Mouse (Mus musculus) lung, adult 2 months (tissue): ENCODE results near the gene Stx1b. TPM values are rescaled to one million over a fixed set of nuclear protein-coding genes. Genes with fewer than 3 reads are reported as not detected.

Experiments
- DNase-seq: peaks from one replicate; pipeline ENCODE4 v3.0.0; 2022
- H3K4me1 ChIP-seq: fragments of 200-500 bp; 2 replicates; pipeline ENCODE4 v1.6.1; 2011; ENCODE audit warnings: low read length; ENCODE audit not compliant: control insufficient read depth, insufficient read depth
- H3K4me3 ChIP-seq: fragments of 200-500 bp; replicated peaks from 2 replicates; pipeline ENCODE3; 2011; ENCODE audit warnings: low read depth, mild to moderate bottlenecking, control low read depth, low read length; ENCODE audit errors: extremely low read depth
- CTCF ChIP-seq: fragments of 200-500 bp; IDR thresholded peaks from 2 replicates; pipeline ENCODE4 v1.5.1; 2011; ENCODE audit warnings: mild to moderate bottlenecking, low read length, control low read depth; ENCODE audit not compliant: insufficient read depth
- POLR2A ChIP-seq: fragments of 200-500 bp; IDR thresholded peaks from 2 replicates; pipeline ENCODE4 v1.6.1; 2011; ENCODE audit warnings: low read depth, mild to moderate bottlenecking, control low read depth, low read length, borderline replicate concordance; ENCODE audit errors: extremely low read depth
- WGBS: fragments of 180-500 bp; shearing (Covaris S2); methylation state at CpG from one replicate; pipeline ENCODE4 v1.1.7; 2018; 5-methylcytosine and 5-hydroxymethylcytosine counted together
- polyA plus RNA-seq: library from polyadenylated mRNA; depleted of rRNA; stranded (reverse); fragments of >200 nt; gene quantifications from 2 replicates; pipeline ENCODE4 v1.2.3, GENCODE M21; 2012

Gene Stx1b
- polyA plus RNA-seq, 1 experiment = 7.6 TPM

DNA sequence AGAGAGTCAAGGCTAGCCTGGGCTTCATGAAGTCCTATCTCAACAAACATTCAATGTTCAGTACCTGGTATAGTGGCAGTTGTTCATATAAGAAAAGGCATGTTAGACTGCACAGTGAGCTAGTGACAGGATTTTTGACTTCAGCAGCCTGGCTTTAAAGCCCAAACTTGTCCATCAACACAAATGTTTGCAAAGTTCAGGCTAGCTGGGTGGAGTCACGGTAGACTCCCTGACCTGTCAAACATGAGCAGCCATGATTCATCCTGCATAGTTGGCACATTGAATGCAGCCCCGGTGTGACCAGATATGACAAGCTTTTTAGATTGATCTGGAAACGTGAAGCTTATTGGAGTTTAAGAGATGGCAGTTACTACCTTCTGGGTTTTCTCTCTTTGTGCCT, 52.3 kb downstream of the Stx1b start:
- no peak for DNase-seq
- 35% methylated on average over 3 of the region's 3 CpGs for WGBS

DNA sequence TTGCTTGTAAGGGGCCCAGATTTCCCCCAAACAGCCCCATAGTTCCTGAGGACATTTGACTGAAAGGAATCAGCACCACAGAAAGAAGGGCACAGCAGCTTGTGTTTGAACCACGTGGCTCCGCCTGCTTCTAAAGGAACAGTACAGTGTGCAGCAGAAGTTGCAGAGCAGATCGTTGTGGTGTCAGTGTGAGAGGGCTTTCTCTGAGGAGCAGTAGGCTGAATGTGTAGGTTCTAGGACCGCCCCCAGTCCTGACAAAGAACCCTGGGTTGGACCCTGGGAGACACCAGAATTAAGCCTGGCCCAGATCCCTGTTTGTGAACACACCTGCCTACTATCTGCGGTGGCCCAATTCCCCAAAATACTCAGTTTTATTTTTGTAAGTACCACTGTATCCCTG, 53.1 kb downstream of the Stx1b start:
- DNase-seq = no peak
- 60% methylated on average over 5 of the region's 5 CpGs for WGBS
- Histone ChIP-seq H3K4me3 (no peak overlapping the region), H3K4me1 (peaks cover 9% of the 10 kb centered on the region)
- TF ChIP-seq POLR2A (no peak), CTCF (no peak)

More for the DNA sequence above, 52.3 kb downstream of the Stx1b start:
- TF ChIP-seq CTCF (no peak), POLR2A (no peak)
- Histone ChIP-seq H3K4me1 (peaks cover 9% of the 10 kb centered on the region), H3K4me3 (no peak overlapping the region)

DNA sequence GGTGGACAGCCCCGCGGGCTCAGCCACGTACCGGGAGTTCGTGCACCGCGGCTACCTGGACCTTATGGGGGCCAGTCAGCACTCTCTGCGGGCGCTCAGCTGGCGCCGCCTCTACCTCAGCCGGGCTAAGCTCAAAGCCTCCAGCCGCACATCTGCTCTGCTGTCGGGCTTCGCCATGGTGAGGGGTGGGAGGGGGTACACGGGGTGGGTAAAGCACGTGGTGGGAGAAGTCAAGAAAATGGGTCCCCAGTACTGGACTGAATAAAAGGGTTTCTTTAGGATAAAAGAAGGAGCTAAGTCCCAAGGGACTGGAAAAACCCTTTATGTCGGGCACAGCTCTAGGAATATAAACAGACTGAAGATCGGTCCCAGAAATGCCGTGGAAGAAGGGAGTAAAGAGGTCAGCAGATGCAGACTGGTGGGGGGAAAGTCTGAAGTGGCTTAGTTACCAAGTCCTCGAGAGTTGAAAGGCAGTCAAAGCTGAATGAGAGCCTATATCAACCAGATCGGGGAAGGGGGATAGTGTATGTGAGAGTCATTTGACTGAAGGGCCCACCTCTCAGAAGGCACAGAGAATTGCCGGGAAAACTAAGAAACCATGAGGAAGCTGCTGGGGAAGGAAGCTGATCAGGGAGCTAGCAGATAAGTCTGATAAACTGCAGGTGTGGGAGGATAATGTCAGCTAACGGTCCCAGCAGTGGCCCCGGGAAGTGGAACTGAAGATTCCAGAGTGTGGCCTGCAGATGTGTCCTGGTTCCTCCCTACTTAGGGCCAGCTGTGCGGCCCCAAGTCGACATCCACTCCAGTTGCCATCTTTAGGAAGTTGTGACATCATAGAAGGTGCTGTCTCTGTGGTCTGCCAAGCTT, 54.1 kb downstream of the Stx1b start:
- TF ChIP-seq CTCF (no peak), POLR2A (no peak)
- DNase-seq = no peak
- H3K4me3 ChIP-seq = peak overlapping the region; percentile 99
- H3K4me1 ChIP-seq = peaks cover 6% of the 10 kb centered on the region
- WGBS = 1% methylated on average over 27 of the region's 27 CpGs

DNA sequence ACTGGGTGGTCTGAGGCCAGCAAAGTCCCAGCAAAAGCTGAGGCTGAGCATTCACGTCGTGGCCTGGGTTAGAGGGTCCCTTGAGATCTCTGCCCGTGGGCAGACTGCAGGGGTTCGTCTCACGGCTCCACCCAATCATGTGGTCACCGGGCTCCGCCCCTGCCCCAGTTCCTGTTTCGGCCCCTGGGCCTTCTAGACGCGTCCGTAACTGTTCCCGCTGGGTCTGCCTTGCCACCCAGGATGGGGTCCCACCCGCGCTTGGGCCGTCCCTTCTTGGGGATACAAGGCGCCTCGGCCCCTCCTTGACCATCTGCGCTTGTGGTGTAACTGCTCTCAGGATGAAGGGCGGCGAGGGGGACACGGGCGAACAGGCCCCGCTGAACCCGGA, 54.7 kb downstream of the Stx1b start, which contains the start of gene Orai3:
Orai3 (plus strand) TSS at position 165 of the 388 bp plus-strand sequence.
- H3K4me1 ChIP-seq = peaks cover 6% of the 10 kb centered on the region
- WGBS = under 1% methylated on average over 24 of the region's 24 CpGs
- H3K4me3 ChIP-seq = peak within 1 kb of the TSS; percentile 99
- TF ChIP-seq CTCF (no peak), POLR2A (peak; percentile 98)
- DNase-seq = peak; percentile 92

DNA sequence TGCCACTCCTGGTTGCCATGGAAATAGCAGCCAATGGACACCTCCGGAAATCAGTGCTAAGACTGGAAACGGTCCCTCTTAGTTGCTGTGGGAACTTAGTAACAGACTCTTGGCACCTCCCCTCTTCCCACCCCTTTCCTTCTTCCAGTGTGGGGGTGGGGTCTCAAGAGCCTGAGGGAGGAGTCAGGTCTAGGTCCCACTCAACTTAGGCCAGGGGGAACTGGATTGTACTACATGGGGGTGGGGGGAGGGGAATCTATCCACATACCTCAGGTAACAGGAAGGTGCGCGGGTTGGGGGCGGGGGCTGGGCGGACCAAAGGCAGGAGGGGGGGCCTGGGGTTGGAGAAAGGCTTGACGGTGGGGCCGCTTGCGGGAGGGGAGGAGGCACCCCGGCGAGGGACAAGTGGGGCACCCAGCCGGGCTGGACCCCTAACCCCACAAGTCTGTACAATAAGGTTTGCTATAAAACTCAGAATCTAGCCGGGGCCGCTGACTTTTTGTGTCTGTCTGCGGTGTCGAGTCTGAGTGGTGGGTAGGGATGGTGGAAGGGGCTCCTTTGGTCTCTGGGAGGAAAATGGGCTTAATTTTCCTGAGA, 55.3 kb downstream of the Stx1b start:
- peak; percentile 96 for DNase-seq
- peak overlapping the region; percentile 99 for H3K4me3 ChIP-seq
- peaks cover 5% of the 10 kb centered on the region for H3K4me1 ChIP-seq
- WGBS = 3% methylated on average over 16 of the region's 16 CpGs
- no peak for TF ChIP-seq CTCF
- TF ChIP-seq POLR2A = no peak

DNA sequence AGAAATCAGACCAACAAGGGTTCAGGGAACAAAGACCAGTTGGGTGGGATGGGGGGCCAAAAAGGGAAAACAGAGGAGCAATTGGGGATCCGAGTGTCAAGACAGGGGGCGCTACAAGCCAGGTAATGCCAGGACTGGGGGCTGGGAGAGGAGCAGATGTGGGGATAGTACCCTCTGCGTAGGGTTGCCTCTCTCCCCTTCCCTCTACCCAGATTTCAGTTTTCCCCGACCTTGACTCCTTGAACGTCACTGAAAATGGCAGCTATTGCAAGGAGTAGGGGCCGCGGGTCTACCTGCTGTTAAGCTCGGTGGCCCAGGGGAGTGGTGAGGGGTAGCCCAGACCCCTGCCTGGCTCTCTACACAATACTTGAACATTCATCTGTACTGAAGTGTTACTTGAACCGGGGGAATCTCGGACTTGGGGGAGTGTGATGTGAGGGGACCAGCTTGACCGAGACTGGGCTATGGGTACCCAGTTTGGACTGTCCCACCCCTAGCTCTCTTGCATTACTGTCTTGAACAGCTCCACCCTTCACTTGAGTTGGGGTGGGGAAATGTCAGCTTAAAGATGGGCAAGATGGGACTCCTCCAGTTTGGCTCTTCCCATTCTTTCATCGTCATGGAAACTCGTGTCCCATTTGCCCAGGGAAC, 55.9 kb downstream of the Stx1b start:
- WGBS = 49% methylated on average over 13 of the region's 13 CpGs
- Histone ChIP-seq H3K4me3 (no peak overlapping the region), H3K4me1 (peaks cover 3% of the 10 kb centered on the region; the same call in 1 of the 2 replicates)
- TF ChIP-seq CTCF = no peak
- TF ChIP-seq POLR2A = no peak
- no peak for DNase-seq

DNA sequence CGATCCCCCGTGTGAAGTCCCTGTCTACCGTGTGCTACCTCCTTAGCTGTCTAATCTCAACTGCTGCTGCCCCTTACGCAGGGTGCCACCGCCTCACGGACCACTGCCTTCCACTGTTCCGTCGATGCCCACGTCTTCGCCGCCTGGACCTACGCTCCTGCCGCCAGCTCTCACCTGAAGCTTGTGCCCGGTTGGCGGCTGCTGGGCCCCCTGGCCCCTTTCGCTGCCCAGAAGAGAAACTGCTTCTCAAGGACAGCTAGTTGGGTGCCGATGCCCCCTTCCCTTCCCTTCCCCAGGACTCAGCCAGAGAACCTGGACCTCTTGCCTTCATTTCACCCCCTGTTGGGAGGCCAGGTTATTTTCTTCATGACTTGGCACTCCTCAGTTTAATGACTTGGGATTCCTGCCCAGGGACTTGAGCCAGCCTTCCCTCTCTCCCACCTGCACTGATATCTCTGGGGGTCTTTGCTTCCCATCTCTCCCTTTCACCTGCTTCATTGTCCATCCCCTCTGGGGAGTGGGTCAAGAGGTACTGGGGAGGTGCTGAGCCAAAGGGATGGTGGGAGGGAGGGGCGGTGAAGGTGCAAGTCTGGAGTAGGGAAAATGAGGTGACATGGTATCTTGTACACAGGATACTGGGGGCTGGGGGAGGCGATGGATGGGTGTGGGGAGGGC, 56.5 kb downstream of the Stx1b start:
- Histone ChIP-seq H3K4me3 (no peak overlapping the region), H3K4me1 (peaks cover 3% of the 10 kb centered on the region; the same call in 1 of the 2 replicates)
- DNase-seq = no peak
- WGBS = 91% methylated on average over 19 of the region's 19 CpGs
- no peak for TF ChIP-seq CTCF
- no peak for TF ChIP-seq POLR2A

DNA sequence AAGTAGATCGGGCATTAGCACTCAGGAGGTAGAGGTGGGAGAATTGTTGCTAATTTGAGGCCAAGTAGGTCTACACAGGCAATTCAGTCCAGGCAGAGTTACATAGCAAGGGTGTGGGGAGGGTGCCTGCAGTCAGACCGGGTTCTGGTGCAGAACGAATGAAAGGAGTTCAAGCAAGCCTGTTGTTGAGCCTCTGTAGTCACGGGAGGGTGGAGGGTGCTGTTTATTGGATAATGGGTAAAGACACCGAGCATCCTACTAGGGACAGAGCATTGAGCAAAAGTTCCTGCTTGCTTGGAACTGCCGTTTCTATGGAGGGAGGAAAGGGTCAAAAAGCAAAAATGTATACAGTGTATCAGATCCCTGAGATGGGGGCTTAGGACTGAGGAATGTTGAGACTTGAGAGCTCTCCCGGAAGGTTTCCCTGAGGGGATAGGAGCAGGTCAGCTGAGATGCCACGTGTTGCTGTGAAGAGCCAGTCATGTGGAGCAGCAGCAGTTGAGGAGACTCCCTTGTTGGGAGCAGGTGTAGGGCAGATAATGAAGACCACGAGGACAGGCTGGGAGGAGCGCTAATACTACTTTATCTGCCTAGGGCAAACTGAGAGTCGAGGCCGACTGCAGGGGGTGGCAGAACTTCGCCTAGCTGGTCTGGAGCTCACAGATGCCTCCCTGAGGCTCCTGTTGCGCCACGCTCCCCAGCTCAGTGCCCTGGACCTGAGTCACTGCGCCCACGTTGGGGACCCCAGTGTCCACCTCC, 57.3 kb downstream of the Stx1b start:
- peaks cover 3% of the 10 kb centered on the region; the same call in 1 of the 2 replicates for H3K4me1 ChIP-seq
- no peak for DNase-seq
- H3K4me3 ChIP-seq = no peak overlapping the region
- TF ChIP-seq POLR2A (no peak), CTCF (no peak)
- WGBS = 74% methylated on average over 17 of the region's 17 CpGs

DNA sequence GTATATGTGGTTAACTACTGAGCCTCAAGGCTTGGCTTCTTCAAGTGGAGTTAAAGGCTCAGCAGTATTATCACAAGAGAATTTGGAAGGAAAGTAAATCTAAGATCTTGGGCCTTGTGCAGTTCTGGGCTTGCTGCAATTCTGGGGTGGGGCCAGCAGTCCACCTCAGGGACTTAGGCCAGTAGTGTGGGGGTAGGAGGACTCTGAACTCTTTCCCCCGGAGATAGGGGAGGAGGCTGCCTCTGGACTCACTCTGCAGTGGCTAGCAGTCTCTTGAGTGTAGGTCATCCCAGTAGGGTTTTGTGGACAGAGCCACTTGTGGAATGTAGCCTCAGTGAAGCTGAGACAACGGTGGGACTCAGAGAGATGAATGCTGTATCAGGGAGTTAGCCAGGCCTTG, 58.6 kb downstream of the Stx1b start:
- no peak for TF ChIP-seq CTCF
- no peak for TF ChIP-seq POLR2A
- no peak for DNase-seq
- no peak overlapping the region for H3K4me3 ChIP-seq
- peaks cover 3% of the 10 kb centered on the region; the same call in 1 of the 2 replicates for H3K4me1 ChIP-seq
- WGBS = 79% methylated on average over 2 of the region's 2 CpGs
